Mouse (Mus musculus): ENCODE measurements at regions not wholly inside any gene's neighbourhood (a gene's known extent, or its start where the extent isn't known, plus 50 kb on each side); places are given as distances from the start of the nearest gene placed in this dataset.
A peak's percentile ranks its signal among the peaks of the same experiment; 100 is the strongest.

GRCm38 (mm10) chr12:12776783-12777182 lies 164.9 kb downstream of the Mycn start:
- no peak for DNase-seq
- intact Hi-C loops (cut with DNase I), result loop anchor here (10.0 kb wide), 1 partner anchor 352 kb away; no protein-coding TSS in a partner anchor

DNA sequence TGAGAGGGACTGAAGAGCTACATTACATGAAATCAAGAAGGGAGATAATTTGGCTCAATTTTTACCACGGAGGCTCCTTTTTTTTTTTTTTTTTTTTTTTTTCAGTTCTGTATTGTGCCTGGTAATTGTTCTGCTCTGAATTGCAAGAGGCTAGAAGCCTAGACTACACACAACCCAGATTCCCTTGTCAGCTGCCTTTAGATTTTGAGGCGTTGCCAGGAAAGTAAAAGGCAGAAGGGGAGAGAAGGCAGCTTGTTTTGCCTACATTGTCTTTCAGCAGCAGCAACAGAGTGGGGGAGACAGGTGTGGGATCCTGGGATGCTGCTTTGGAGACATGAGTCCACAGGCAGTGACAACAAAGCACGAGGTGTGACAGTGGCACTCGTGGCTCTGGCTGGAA lies 170.7 kb downstream of the Mycn start:
- intact Hi-C loops (cut with DNase I), result loop anchor here (10.0 kb wide), 1 partner anchor 346 kb away; no protein-coding TSS in a partner anchor
- no peak for DNase-seq

DNA sequence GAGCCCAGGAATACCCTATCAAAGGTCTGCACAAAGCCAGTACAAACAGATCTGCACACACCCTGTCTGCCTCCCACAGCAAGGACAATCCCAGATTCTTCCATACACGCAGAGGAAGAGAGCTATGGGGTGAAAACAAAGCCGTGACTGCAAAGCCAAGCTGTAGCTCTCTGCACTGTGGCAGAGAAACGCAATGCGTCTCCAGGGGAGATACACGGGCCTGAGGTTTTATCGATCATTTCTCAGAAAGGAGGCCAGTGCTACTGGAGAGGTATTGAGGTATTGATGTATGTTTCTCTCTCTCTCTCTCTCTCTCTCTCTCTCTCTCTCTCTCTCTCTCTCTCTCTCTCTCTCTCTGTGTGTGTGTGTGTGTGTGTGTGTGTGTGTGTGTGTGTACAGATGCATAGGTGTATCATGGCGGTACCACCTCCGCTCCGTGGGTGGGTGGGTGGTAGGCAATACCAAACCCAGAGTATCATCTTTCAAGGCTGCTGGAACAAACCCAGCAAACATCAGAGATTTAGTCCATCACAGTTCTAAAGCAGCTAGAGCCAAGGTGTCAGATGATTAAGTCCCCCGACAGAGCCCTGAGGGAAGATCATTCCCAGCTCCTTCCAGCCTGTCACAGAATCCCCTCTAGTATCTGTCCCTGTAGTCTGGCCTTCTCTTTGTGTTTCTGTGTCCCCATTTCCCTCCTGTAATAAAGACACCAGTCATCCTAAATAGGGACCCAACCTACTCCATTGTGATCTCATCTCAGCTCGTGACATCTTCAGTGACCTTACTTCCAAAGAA lies 175.0 kb downstream of the Mycn start:
- DNase-seq, result no peak
- intact Hi-C loops (cut with DNase I), result no loop called here

- intact Hi-C loops (cut with DNase I), result no loop called here
- DNase-seq, result no peak
These were observed 176.1 kb downstream of the Mycn start for GRCm38 (mm10) chr12:12765490-12766058.

DNA sequence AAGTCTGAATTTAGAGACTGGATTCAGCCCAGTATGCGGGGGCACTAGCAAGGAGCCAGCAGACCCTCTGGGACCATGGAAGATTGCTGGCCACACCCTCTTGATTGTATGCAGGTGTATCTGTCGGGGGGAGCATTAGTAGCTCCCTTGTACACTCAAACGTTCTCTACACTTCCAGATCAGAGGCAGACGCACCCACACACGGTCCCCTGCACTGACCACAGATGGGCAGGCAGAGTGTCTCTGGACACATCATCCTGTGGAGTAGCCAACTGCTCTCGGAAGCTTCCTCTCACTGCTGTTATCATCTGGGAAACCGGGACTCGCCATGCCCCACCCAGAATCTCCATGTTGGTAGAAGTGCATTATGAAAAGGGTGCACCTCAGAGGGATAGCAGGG lies 176.7 kb downstream of the Mycn start:
- DNase-seq, result no peak
- intact Hi-C loops (cut with DNase I), result no loop called here

DNA sequence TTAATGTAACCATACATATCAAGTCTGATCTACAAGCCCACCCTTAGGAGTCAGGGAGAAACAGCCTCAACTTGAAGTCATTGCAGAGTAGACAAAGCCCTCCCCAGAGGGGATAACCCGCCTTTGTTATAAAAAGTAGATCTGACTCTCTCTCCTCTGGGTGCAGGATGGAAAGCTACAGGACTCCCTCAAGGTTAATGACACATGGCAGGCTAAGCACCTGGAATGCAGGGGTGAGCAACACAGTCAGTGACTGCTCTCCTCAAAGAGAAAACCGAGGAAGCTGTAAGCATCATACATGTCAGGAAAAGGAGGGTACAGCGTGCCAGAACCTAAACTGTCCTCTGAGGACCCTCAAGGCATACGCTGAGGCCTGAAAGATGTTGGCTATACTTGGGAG lies 177.1 kb downstream of the Mycn start:
- intact Hi-C loops (cut with DNase I), result no loop called here

DNA sequence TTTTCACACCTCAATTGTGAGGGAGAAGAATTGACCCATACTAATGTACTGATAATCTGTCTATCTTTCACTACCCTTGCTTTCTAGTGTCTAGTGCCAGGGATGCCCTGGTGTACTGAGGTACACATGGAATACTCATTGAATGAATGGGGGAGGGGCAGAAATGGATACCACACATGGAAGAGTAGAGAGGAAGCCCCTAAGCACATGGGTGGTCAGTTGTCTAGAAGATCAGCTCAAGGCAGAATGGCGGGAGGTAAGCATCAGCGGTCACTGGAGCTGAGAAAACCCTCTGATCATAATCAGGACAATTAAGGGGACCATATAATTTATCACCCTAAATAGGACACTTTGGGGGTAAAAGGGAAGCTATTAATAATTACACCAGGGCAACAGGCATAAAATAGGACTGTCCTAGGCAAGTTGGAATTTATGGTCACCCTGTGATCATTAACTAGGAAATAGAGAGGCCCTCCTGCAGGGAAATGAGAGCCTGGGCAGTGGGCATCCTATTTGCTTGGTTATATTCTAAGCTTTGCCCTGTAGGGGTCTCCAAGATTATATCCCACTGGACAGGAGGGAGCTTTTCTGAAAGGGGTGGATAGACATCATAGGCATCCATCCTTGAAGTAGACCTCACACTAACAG lies 185.3 kb downstream of the Mycn start:
- intact Hi-C loops (cut with DNase I), result no loop called here
- no peak for DNase-seq

More for the DNA sequence above, 177.1 kb downstream of the Mycn start:
- DNase-seq, result no peak

DNA sequence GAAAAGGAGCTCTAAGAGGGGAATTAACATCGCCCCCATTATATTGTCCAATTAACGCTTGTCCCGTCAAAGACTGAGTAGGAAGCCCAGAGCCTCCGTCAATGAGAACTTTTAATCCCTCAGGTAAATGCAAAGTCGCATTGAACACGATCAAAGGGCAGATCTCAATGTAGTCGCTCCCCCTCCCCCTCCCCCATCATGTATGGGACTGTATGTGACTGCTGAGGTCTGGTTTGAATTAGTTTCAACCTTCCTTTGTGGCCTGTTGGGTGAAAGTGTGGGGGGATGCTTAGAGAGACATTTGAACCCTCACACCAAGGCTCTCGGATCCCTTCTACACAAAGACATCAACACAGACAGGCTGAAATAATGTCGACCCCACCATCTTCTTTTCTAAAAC lies 187.9 kb downstream of the Mycn start:
- DNase-seq, result no peak
- intact Hi-C loops (cut with DNase I), result no loop called here

GRCm38 (mm10) chr12:12751670-12752426 lies 189.9 kb downstream of the Mycn start:
- intact Hi-C loops (cut with DNase I), result no loop called here
- no peak for DNase-seq

- intact Hi-C loops (cut with DNase I), result no loop called here
- DNase-seq, result no peak
These were observed 192.0 kb downstream of the Mycn start for GRCm38 (mm10) chr12:12749690-12750089.

DNA sequence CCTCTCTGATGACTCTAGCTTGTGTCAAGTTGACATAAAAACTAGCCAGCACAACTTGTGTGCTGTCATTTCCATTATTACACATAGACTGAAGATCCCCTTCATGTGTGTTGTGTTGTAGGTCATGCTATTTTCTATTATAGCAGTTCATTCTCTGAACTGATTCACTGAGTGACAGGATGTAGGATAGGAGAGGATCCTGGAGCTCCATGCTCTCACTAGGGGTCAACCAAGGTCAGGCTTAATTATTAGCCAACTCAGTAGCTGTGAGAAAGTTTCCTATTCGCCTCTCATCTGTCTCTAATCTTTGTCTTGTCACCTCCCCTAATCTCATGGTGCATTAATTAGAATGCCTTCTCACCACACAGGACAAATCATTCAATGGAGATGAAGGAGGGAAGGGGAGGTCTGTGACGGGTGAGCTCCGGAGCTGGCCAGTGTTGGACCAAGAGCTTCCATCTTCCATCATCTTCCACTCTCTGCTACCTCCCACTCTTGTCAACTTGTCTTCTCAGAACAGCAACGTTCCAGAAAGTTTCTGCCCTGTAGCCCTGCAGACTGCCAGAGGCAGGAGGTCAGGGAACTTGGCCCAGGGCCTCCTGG lies 194.8 kb downstream of the Mycn start:
- intact Hi-C loops (cut with DNase I), result no loop called here
- no peak for DNase-seq

DNA sequence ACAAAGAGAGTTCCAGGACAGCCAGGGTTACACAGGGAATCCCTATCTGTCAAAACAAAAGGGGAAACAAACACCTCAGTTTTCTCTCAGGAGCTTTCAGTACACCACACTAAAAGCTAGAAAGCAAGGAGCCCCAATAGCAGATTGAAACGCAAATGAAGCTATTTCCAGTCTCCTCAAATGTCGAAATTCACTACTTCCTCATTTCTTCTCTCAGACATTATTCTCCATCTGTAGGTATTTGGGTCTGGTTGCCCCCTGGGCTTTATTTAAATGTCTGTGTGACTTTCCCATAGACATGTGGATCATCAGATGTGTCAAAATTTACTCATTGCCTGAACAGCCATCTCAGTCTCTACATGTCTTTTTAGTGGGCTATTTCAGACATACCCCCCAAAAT lies 197.2 kb downstream of the Mycn start:
- intact Hi-C loops (cut with DNase I), result no loop called here
- no peak for DNase-seq

DNA sequence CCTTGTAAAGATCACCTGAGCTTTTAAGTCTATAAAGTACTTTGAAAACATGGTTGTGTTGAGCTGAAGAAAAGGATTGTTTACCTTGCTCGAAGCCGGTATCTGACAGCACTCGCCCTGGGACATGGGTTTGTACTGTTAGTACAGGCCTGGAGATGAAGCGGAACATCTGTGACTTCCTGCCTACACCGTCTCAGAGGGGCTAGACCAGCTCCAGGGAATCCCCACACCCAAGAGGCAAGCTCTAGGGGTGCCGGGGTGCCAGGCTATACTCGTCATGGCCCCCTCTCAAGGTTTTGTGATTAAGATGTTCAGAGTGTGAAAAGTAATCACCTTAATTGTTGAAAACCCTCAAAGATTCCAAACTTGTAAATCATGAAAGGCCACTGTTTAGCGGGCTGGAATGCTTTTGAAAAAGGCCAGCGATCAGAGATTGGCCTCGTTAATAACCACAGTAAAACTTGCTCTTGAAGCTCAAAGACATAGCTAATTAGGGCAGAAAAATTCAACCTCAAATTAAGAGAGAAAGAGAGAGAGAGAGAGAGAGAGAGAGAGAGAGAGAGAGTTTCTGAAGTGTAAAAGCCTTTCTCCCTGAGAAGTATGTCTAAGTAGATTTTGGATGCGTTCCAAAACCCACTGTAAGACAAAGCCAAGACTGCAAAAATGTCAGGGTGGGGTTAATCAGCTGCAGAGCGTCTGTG lies 202.9 kb downstream of the Mycn start:
- DNase-seq, result peak in 1 of 2 experiments; percentile 9
- intact Hi-C loops (cut with DNase I), result no loop called here

GRCm38 (mm10) chr12:12725797-12726196 lies 215.9 kb downstream of the Mycn start:
- intact Hi-C loops (cut with DNase I), result no loop called here
- DNase-seq, result no peak

GRCm38 (mm10) chr12:12725075-12725474 lies 216.6 kb downstream of the Mycn start:
- intact Hi-C loops (cut with DNase I), result no loop called here
- DNase-seq, result no peak

GRCm38 (mm10) chr12:12723724-12724487 lies 217.8 kb downstream of the Mycn start:
- DNase-seq, result no peak
- intact Hi-C loops (cut with DNase I), result no loop called here

DNA sequence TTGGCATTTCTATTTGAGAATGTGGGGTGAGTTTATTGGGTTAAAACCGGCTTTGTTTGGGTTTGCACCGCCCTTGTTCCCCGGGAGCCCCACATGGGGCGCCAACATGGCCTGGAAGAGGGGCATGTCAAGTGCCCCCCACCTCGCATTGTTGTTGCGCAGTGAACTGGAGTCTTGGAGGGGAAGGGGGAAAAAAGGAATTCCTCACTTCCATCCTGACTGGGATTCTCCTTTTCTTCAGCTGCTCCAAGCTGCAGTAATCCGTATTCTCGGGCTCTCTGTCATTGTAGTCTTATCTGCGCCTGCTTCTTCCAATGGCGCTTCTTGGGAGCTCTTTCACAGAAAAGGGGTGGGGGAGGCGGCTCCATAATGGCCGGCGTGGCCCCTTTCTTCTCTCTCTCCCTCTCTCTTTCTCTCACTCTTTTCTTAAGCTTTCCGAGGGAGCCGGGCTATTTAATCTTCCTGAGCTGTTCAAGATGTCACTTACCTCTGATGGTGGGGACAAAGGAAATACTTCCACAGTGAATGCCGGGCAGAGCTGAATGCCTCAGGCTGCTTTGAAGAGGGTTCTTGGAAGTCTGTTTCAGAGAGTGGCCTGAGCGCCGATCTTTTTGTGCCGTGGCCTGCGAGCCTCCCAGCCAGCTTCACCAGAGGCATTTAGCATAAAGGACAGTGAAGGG lies 218.6 kb downstream of the Mycn start:
- intact Hi-C loops (cut with DNase I), result no loop called here
- DNase-seq, result no peak

GRCm38 (mm10) chr12:12716691-12717090 lies 225.0 kb downstream of the Mycn start:
- intact Hi-C loops (cut with DNase I), result no loop called here
- no peak for DNase-seq

Measured in heart, postnatal 10 days (tissue).